Mouse (Mus musculus): ENCODE measurements around the gene Myo1g. TPM values are rescaled to one million over a fixed set of nuclear protein-coding genes. Genes with fewer than 3 reads are reported as not detected.

Gene Myo1g
- polyA plus RNA-seq, 1 experiment = 14.9 TPM

DNA sequence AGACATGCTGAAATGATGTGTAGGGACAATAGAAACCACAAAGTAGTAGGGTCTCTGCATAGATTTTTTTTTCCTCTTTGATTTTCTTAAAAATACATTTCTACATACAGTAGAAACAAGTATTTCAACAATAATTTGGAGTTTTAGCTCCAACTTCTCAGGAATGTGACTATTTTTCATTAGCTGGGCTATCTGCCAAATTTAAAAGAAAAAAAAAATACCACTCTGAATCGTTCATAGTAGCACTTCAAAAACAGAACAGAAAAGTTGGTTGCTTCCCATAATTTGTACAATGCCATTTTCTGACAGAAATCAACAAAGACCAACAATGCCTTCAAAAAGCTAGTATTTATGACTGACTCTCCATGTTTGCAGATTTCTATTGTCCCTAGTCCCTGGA lies 49.3 kb downstream of the Myo1g start:
- DNase-seq (ENCODE audit: low read depth, low spot score) = no peak
- WGBS = 0% methylated on average over 1 of the region's 1 CpGs

DNA sequence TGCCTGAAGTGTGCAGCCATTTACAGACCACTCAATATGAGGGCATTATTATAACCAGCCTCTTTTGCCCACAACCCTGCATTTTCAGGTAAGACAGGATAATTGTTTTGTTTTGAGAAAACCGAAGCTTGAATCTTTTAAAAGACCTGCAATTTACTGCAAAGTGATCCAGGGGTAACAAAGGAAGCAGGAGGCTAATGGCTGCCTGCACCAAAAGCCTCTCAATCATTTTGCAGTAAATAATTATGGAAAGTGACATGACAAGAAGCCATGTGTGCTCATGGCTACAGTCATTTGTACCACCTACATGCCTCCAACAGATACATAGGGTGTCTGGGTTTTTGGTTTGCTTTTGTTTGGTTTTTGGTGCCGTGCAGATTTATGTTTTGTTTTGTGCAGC lies 49.7 kb downstream of the Myo1g start:
- WGBS = 24% methylated on average over 2 of the region's 2 CpGs

DNA sequence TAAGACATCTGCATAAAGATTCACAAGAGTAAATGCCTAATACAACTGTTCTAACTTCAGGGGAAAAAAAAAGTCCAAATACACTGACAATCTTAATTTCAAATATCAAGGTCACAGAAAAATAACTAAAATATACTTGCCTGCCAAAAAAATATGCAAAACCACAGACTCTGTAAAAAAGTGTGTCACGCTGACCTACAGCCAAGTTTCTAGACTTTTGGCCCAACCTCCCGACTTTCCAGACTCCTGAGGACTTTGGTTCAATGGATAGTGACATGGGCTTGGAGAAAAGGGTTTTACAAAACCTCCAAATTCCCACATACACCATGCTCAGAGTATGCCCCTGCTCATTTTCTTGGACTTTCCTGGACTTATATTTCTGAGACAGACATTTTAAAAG lies 52.2 kb downstream of the Myo1g start:
- WGBS = 17% methylated on average over 2 of the region's 2 CpGs
- DNase-seq (ENCODE audit: low read depth, low spot score) = no peak

More for the DNA sequence above, 49.7 kb downstream of the Myo1g start:
- DNase-seq (ENCODE audit: low read depth, low spot score) = no peak

DNA sequence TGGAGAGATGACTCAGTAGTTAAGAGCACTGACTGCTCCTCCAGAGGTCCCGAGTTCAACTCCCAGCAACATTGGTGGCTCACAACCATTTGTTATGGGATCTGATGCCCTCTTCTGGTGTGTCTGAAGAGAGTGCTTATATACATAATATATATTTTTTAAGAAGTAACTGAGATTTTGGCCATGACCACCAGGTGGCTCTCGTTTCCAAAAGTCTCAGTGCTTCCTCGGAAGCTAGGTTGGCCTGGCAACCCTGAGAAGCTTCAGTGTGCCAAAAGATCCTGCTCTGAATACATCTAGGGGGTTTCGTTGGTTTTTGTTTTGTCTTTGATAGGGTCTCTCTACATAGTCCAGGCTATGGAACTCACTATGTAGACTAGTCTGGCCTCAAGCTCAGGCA lies 55.6 kb downstream of the Myo1g start:
- no peak for DNase-seq (ENCODE audit: low read depth, low spot score)
- 18% methylated on average over 4 of the region's 4 CpGs for WGBS

DNA sequence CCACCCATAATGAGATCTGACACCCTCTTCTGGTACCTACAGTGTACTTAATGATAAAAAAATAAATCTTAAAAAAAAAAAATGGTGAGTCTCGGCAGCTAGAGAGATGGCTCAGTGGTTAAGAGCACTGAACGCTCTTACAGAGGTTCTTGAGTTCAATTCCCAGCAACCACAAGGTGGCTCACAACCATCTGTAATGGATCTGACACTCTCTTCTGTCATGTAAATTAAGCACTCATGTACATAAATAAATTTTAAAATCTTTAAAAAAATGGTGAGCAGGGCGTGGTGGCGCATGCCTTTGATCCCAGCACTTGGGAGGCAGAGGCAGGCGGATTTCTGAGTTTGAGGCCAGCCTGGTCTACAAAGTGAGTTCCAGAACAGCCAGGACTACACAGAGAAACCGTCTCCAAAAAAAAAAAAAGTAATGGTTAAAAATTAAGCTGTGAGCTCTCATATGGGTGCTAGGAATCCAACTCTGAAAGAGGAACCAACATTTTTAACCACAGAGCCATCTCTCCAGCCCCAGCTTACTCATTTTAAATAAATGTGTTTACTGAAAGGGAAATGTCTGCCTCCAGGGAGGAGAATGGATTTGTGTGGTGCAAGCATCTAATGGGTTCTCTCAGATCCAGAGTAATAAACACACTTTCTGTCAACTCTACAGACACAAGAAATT lies 57.5 kb downstream of the Myo1g start:
- DNase-seq (ENCODE audit: low read depth, low spot score) = no peak
- 85% methylated on average over 6 of the region's 6 CpGs for WGBS

Other genes with a start within 250 kb of the Myo1g start
- 144 and 160 TPM in 2 replicates for gene Tmed4, start 246.1 kb downstream of the Myo1g start, polyA plus RNA-seq (2012; rRNA removed)
- gene Ogdh, start 229.3 kb downstream of the Myo1g start, polyA plus RNA-seq (2012; rRNA removed) = 221 and 357 TPM in 2 replicates
- 43.2 and 46.7 TPM in 2 replicates for gene Zmiz2, start 131.9 kb downstream of the Myo1g start, polyA plus RNA-seq (2012; rRNA removed)
- 1,007 and 1,129 TPM in 2 replicates for gene Ppia, start 105.5 kb downstream of the Myo1g start, polyA plus RNA-seq (2012; rRNA removed)
- gene H2afv, start 76.5 kb downstream of the Myo1g start, polyA plus RNA-seq (2012; rRNA removed) = 117 and 133 TPM in 2 replicates
- 6.0 and 7.7 TPM in 2 replicates for gene Purb, start 45.0 kb downstream of the Myo1g start, polyA plus RNA-seq (2012; rRNA removed)
- 51.7 and 64.7 TPM in 2 replicates for gene Ccm2, start 25.9 kb upstream of the Myo1g start, polyA plus RNA-seq (2012; rRNA removed)
- 3.4 and 5.6 TPM in 2 replicates for gene Nacad, start 85.1 kb upstream of the Myo1g start, polyA plus RNA-seq (2012; rRNA removed)
- gene Tbrg4, start 105.1 kb upstream of the Myo1g start, polyA plus RNA-seq (2012; rRNA removed) = 110 and 137 TPM in 2 replicates
- not detected in 2 replicates for gene Wap, start 117.7 kb upstream of the Myo1g start, polyA plus RNA-seq (2012; rRNA removed)
- 3.6 and 4.2 TPM in 2 replicates for gene Ramp3, start 137.6 kb upstream of the Myo1g start, polyA plus RNA-seq (2012; rRNA removed)